Mouse (Mus musculus) liver, embryonic 15.5 days (tissue): ENCODE results near the gene Nudt2. TPM values are rescaled to one million over a fixed set of nuclear protein-coding genes. Genes with fewer than 3 reads are reported as not detected.
A peak's percentile ranks its signal among the peaks of the same experiment; 100 is the strongest.

Experiments used
- ATAC-seq: fragments of 200-750 bp; cut with Nextera tagmentation; 2 replicates; pipeline ENCODE4 v1.8.0; 2017; ENCODE audit warnings: moderate number of reproducible peaks, mild to moderate bottlenecking, moderate library complexity; ENCODE audit not compliant: insufficient read depth
- H3K27ac ChIP-seq: fragments of 300-500 bp; sonication (generic); replicated peaks from 2 replicates; pipeline ENCODE4 v1.5.1; 2015; ENCODE audit warnings: mild to moderate bottlenecking, inconsistent platforms
- H3K27me3 ChIP-seq: fragments of 300-500 bp; sonication (generic); 2 replicates; pipeline ENCODE4 v1.6.1; 2015; ENCODE audit warnings: mild to moderate bottlenecking, inconsistent platforms
- H3K36me3 ChIP-seq: fragments of 300-500 bp; sonication (generic); replicated peaks from 2 replicates; pipeline ENCODE4 v1.6.1; 2015; ENCODE audit warnings: moderate library complexity, mild to moderate bottlenecking, inconsistent platforms
- H3K4me1 ChIP-seq: fragments of 300-500 bp; sonication (generic); replicated peaks from 2 replicates; pipeline ENCODE4 v1.6.1; 2015; ENCODE audit warnings: inconsistent platforms
- H3K4me2 ChIP-seq: fragments of 300-500 bp; sonication (generic); 2 replicates; pipeline ENCODE4 v1.6.1; 2015; ENCODE audit warnings: moderate library complexity, mild to moderate bottlenecking, inconsistent platforms
- H3K4me3 ChIP-seq: fragments of 300-500 bp; sonication (generic); replicated peaks from 2 replicates; pipeline ENCODE4 v1.5.1; 2015; ENCODE audit warnings: mild to moderate bottlenecking, inconsistent platforms
- H3K9ac ChIP-seq: fragments of 300-500 bp; sonication (generic); 2 replicates; pipeline ENCODE4 v1.6.1; 2015; ENCODE audit warnings: moderate library complexity, mild to moderate bottlenecking, inconsistent platforms
- H3K9me3 ChIP-seq: fragments of 300-500 bp; sonication (generic); replicated peaks from 2 replicates; pipeline ENCODE4 v1.6.1; 2016; ENCODE audit warnings: inconsistent platforms
- WGBS: fragments of 180-500 bp; shearing (Covaris S2); methylation state at CpG from one replicate; pipeline ENCODE4 v1.1.7; 2015; ENCODE audit warnings: mixed read lengths; ENCODE audit not compliant: insufficient replicate concordance; 5-methylcytosine and 5-hydroxymethylcytosine counted together
- polyA plus RNA-seq: library from polyadenylated mRNA; unstranded; fragments of >200 nt; fragmentation: Nextera tagmentation; extraction: Ambion mirVana; gene quantifications from 2 replicates; pipeline ENCODE4 v1.2.1, GENCODE M21; 2015

The Nudt2 gene
- polyA plus RNA-seq, 1 experiment from 2014 or later = 22.3 TPM

DNA sequence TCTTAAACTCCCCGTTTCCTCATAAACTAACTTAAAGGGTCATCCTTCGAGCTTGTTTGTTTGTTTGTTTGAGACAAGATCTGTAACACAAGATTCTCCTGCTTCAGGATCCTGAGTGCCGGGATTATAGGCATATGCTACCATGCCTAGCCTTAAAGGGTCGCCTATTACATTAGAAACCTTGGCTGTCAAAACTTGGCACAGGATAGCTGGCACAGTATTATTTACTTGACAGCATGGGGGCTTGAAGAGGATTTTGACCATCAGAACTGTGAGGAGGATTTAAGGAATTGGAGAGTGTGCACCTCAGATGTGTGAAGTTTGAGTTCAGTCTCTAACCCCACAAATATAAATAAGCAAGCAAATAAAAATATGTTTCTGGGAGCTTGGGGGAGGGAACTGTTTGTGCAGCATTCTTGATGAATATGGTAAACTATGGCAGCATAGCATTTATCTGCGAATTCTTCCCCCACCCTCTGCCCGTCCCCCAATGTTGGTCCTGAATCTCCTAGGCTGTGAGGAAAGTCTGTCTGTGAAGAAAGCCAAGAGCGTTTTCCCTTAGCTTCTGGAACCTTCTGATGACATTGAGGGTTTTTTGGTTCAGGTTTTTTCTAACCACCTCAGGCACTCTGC lies 5.2 kb downstream of the Nudt2 start:
- WGBS = 62% methylated on average over 7 of the region's 7 CpGs
- H3K36me3 ChIP-seq = no peaks in the 10 kb centered on the region
- no peak overlapping the region for H3K9ac ChIP-seq
- no peak overlapping the region for H3K4me2 ChIP-seq
- no peak for ATAC-seq
- no peaks in the 10 kb centered on the region for H3K27me3 ChIP-seq
- H3K4me1 ChIP-seq = peaks cover 9% of the 10 kb centered on the region
- H3K9me3 ChIP-seq = no peaks in the 10 kb centered on the region
- H3K4me3 ChIP-seq = no peak overlapping the region
- no peak overlapping the region for H3K27ac ChIP-seq

DNA sequence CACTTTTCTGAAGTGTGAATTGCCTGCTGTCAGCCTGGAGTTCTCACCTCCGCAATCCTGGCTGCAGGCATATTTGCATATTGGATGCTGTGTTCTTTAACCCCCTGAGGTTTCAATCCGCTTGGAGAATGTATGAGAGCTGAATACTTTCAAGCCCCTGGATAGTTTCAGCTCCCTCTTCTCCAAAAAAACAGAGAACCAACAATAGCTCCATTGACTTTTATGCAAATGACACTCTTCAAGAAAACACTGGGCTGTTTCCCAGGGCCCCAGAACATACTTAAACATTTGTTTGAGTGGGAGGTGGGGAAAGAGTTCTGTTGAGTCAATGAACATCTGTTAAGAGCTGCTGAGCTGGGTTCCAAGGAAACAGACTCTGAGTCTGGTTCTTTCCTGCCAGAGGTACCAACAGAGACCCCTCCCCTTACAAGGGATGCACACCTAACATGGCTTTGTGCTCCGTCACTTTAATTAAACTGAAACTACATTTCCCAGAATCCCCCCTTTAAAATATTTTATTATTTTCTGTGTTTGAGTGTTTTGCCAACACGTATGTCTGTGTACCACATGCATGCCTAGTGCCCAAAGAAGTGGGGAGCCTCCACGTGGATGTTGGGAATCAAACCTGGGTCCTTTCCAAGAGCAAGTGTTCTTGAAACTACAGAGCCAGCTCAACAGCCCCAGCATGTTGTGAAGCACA lies 5.9 kb downstream of the Nudt2 start:
- no peak for ATAC-seq
- H3K36me3 ChIP-seq = no peaks in the 10 kb centered on the region

DNA sequence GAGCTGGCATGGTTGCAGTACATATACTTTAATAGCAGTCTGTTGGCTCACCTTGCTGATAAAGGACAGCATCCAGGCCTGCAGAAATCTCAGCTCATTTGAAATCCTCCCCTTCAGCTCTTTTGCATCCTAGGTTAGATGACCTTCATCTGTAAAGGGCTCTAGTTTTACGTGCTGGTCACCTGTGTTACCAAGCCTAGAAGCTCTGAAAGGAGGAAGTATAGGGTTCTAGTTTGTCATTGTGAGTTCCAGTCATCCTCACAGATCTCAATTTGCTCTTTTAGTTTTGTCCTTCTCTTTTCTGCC lies 6.4 kb downstream of the Nudt2 start:
- H3K27me3 ChIP-seq = no peaks in the 10 kb centered on the region
- ATAC-seq = no peak
- H3K9me3 ChIP-seq = no peaks in the 10 kb centered on the region
- no peak overlapping the region for H3K27ac ChIP-seq
- WGBS = 77% methylated on average over 1 of the region's 1 CpGs
- no peak overlapping the region for H3K4me2 ChIP-seq
- H3K9ac ChIP-seq = no peak overlapping the region
- no peak overlapping the region for H3K4me3 ChIP-seq
- no peaks in the 10 kb centered on the region for H3K4me1 ChIP-seq
- no peaks in the 10 kb centered on the region for H3K36me3 ChIP-seq

More for the DNA sequence above, 5.9 kb downstream of the Nudt2 start:
- Histone ChIP-seq H3K4me3 (no peak overlapping the region), H3K9me3 (no peaks in the 10 kb centered on the region), H3K27me3 (no peaks in the 10 kb centered on the region), H3K27ac (no peak overlapping the region), H3K4me1 (peaks cover 2% of the 10 kb centered on the region; the same call in 1 of the 2 replicates), H3K9ac (no peak overlapping the region), H3K4me2 (no peak overlapping the region)
- WGBS = 58% methylated on average over 5 of the region's 5 CpGs

DNA sequence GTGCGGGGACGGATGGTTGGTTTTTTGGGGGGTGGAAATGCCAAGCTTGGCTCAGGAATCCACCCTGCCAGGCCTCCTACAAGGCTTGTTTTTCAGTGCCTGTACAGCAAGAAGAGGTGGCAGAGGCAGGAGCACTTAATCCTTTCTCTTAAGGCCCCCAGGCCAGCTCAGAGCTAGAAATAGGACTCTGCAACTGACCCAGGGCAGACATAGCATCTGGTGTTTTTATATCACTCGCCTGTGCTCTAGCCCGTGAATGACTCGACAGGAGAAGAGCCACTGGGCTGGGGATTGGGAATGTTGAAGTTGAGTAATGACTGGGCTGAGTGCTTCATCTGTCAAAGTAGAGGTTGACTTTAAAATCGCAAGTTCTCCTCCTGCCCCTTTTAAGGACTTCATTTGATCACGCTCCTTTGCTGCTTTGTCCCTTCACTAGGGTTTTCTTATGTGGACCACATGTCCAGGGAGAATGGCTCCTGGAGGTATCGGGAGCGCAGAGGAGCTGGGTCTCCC lies 12.8 kb downstream of the Nudt2 start:
- WGBS = 75% methylated on average over 9 of the region's 9 CpGs
- no peak for ATAC-seq
- Histone ChIP-seq H3K36me3 (peaks cover 3% of the 10 kb centered on the region; the same call in 1 of the 2 replicates), H3K9me3 (no peaks in the 10 kb centered on the region), H3K27ac (no peak overlapping the region), H3K4me1 (no peaks in the 10 kb centered on the region), H3K4me2 (no peak overlapping the region), H3K4me3 (no peak overlapping the region), H3K27me3 (no peaks in the 10 kb centered on the region), H3K9ac (no peak overlapping the region)

DNA sequence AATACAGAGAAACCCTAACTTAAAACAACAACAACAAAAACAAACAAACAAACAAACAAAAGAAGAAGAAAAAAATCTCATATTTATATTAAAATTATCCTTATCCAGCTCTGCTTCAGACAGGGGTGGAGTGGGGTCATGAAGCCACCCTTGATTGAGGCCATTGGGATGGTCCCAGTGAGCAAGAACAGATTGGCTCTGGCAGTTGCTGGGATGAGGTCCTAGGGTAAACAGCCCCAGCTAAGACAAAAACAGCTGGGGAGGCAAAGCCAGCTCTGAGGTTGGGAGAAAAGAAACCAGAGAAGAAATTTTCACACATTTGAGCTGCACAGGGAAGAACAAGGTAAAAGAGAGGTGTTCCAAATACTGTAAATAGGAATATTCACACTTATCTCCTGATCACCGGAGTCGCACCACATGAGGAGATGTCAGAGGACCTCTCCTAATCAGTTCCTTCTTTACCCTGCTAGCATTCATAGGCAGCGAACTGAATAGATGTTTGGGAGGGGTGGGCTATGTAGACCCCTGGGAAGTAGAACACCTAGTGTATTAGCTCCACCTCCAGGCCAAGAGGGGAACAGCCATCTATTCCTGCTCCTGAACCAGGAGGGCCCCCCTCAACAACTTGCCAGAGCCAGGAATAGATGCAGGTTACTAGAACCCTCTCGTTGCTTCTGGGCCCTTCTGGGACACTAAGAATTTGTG lies 14.0 kb downstream of the Nudt2 start:
- H3K4me3 ChIP-seq = no peak overlapping the region
- no peaks in the 10 kb centered on the region for H3K4me1 ChIP-seq
- ATAC-seq = no peak
- no peak overlapping the region for H3K27ac ChIP-seq
- peaks cover 3% of the 10 kb centered on the region; the same call in 1 of the 2 replicates for H3K36me3 ChIP-seq
- WGBS = 60% methylated on average over 4 of the region's 4 CpGs
- H3K4me2 ChIP-seq = no peak overlapping the region
- H3K9ac ChIP-seq = no peak overlapping the region
- no peaks in the 10 kb centered on the region for H3K9me3 ChIP-seq
- no peaks in the 10 kb centered on the region for H3K27me3 ChIP-seq

DNA sequence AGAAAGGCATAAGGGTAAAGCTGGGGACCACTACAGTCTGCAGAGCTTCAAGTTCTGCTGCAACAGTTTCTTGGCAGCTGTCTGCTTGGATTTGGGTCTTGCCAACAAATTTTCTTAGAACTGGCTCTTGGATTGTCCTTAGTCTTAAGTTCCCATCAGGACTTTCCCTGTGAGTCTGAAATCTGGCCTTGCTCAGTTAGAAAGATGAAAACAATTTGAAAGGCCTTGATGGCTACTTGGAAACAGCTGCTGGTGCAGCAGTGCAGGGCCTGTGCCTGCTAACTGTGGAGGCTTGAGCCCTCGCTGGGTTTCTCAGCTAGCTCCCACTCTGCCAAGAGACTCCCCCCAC lies 14.5 kb downstream of the Nudt2 start:
- Histone ChIP-seq H3K9ac (no peak overlapping the region), H3K4me2 (no peak overlapping the region), H3K36me3 (peaks cover 3% of the 10 kb centered on the region; the same call in 1 of the 2 replicates), H3K27ac (no peak overlapping the region), H3K4me1 (no peaks in the 10 kb centered on the region), H3K4me3 (no peak overlapping the region), H3K9me3 (no peaks in the 10 kb centered on the region), H3K27me3 (no peaks in the 10 kb centered on the region)
- ATAC-seq = no peak
- WGBS = 76% methylated on average over 1 of the region's 1 CpGs

DNA sequence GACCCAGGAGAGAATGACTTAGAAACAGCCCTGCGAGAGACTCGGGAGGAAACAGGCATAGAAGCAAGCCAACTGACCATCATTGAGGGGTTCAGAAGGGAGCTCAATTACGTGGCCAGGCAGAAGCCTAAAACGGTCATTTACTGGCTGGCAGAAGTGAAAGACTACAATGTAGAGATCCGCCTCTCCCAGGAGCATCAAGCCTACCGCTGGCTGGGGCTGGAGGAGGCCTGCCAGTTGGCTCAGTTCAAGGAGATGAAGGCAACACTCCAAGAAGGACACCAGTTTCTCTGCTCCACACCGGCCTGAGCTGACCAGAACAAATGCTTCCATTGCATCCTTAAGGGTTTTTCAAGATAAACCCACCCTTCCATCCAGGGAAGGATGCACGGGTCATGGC lies 15.3 kb downstream of the Nudt2 start:
- 68% methylated on average over 8 of the region's 8 CpGs for WGBS
- Histone ChIP-seq H3K4me1 (no peaks in the 10 kb centered on the region), H3K9me3 (no peaks in the 10 kb centered on the region), H3K4me2 (no peak overlapping the region), H3K36me3 (peaks cover 3% of the 10 kb centered on the region; the same call in 1 of the 2 replicates), H3K27ac (no peak overlapping the region), H3K4me3 (no peak overlapping the region), H3K27me3 (no peaks in the 10 kb centered on the region), H3K9ac (no peak overlapping the region)
- ATAC-seq = no peak

DNA sequence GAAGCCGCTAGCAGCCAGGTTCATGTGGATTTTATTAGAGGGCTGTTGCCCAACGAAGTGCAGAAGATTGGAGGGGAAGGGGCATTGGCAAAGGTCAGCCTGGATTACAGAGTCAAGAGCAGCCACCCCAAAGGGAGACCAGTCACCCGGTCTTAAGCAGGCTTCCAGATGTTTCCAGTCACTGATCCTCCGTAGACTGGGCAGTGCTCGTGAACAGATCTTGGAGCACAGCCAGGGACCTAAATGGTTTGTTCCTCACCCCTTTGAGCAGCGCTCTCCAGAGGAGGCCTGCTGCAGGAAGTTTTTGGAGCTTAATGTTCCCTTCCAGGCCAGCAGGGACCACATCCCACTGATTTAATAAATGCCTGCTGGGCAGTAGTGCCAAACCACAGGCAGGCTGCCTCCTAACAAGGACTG lies 16.7 kb downstream of the Nudt2 start:
- no peaks in the 10 kb centered on the region for H3K27me3 ChIP-seq
- H3K9ac ChIP-seq = no peak overlapping the region
- peaks cover 3% of the 10 kb centered on the region; the same call in 1 of the 2 replicates for H3K36me3 ChIP-seq
- no peak overlapping the region for H3K4me2 ChIP-seq
- 69% methylated on average over 6 of the region's 6 CpGs for WGBS
- H3K4me1 ChIP-seq = no peaks in the 10 kb centered on the region
- no peak overlapping the region for H3K4me3 ChIP-seq
- H3K27ac ChIP-seq = no peak overlapping the region
- no peak for ATAC-seq
- no peaks in the 10 kb centered on the region for H3K9me3 ChIP-seq

DNA sequence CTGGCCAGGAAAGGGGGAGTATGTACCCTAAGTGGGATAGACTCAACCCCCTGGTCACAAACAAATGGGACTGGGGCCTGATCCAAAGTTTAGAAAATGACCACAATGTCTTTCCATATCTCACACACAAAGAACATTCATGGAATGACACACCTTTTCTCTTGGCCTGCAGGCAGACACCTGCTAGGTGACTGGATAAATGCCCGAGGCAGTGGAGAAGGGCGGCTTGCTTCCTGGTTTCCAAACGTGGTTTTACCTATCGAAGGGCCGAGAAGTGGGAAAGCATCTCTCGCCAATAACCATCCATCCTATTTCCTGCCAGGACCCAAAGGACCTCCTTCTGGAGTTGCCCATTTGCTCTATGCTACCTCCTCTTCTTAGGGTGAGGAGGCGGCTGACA lies 28.0 kb downstream of the Nudt2 start:
- WGBS = 57% methylated on average over 7 of the region's 7 CpGs
- H3K27ac ChIP-seq = no peak overlapping the region
- no peak overlapping the region for H3K9ac ChIP-seq
- H3K27me3 ChIP-seq = peaks cover 37% of the 10 kb centered on the region
- ATAC-seq = no peak
- H3K9me3 ChIP-seq = no peaks in the 10 kb centered on the region
- no peaks in the 10 kb centered on the region for H3K36me3 ChIP-seq
- no peak overlapping the region for H3K4me2 ChIP-seq
- H3K4me3 ChIP-seq = no peak overlapping the region
- H3K4me1 ChIP-seq = peaks cover 17% of the 10 kb centered on the region

DNA sequence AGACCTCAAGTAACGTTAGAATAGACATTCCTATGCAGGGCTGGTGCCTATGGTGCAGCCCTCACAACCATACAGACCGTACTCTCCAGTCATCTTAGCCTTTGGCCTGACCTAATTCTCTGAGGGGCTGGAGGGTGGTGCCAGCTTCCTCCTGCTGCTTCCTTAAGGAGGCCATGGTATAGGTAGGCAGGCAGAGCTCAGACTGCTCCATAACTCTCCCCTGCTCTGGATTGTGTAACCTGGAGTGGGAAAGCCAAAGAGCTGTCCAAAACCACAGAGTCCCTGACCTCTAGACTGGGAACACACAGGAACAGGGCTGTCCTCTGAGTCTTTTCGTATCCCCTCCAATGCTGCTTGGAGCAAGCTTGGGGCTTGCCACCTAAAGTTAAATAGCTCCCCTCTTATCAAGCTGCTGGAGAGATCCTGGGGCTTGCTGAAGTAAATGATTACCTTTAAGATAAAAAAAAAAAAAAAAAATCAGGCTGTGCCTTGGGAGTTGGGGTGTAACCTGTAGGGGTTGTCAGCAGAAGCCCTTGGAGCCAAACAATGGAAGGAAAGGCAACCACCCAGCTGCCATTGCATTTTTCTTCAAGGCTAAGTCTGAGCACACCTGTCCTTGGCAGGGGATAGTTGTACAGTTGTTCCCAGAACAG lies 28.6 kb downstream of the Nudt2 start:
- 48% methylated on average over 3 of the region's 3 CpGs for WGBS
- no peaks in the 10 kb centered on the region for H3K36me3 ChIP-seq
- no peaks in the 10 kb centered on the region for H3K9me3 ChIP-seq
- H3K27ac ChIP-seq = no peak overlapping the region
- no peak overlapping the region for H3K4me3 ChIP-seq
- peaks cover 24% of the 10 kb centered on the region for H3K4me1 ChIP-seq
- ATAC-seq = no peak; the same call in 1 of the 2 replicates
- no peak overlapping the region for H3K4me2 ChIP-seq
- no peak overlapping the region for H3K9ac ChIP-seq
- H3K27me3 ChIP-seq = peaks cover 44% of the 10 kb centered on the region

DNA sequence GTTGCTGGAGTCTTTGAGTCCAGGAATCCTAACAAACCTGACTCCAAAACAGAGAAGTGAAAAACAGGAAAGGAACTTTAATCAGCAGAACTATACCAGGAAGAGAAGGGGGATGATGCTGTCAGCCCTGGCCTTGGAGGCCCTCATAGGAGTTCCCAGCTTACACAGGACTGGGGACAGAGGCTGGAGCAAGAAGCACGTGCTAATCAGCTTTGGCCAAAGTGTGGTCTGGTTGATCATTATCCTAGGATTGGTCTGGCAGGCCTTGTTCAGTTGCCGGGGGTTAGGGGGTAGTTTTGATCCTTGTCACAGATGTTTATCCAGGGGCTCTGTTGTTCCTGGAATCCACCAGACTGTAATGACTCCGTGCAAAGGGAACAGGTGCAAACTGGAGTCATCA lies 29.4 kb downstream of the Nudt2 start:
- Histone ChIP-seq H3K4me3 (no peak overlapping the region), H3K27me3 (peaks cover 51% of the 10 kb centered on the region), H3K4me2 (no peak overlapping the region), H3K9me3 (no peaks in the 10 kb centered on the region), H3K36me3 (no peaks in the 10 kb centered on the region), H3K9ac (no peak overlapping the region), H3K27ac (no peak overlapping the region), H3K4me1 (peaks cover 29% of the 10 kb centered on the region)
- ATAC-seq = peak; percentile 68
- 21% methylated on average over 3 of the region's 3 CpGs for WGBS
